Comparison of ENCODE assay signal across 9 mouse cellular contexts in genomic region chr9:30520853-30521439, GRCm38 (mm10).
DNase-seq lines count a peak whose midpoint lies in the region; ATAC-seq and TF ChIP-seq lines count a peak whose summit lies in the region.
"Had no signal": no experiment of that assay in that cellular context is flagged by ENCODE, and none has a peak within 500 bp of the region (broad histone marks: within the 10 kb centered on the region; RNA-seq: fewer than 3 reads in every experiment).

No protein-coding gene starts in this region.

- TF ChIP-seq POLR2A in kidney, adult 2 months (IDR thresholded peaks at IDR 0.05; ENCODE audit: low read depth, low read length) = no peak

- H3K27ac ChIP-seq in kidney, postnatal 0 days = no peak overlapping the region
- H3K27ac ChIP-seq in kidney, adult 2 months (ENCODE audit: insufficient read depth, low read depth, low read length) = no peak overlapping the region
- no peak overlapping the region for H3K27ac ChIP-seq in forebrain, embryonic 14.5 days (ENCODE audit: low read depth, low read length)
- H3K27ac ChIP-seq in layer of hippocampus, adult 2 months = peak overlapping the region; percentile 40
- peak overlapping the region; percentile 76 for H3K27ac ChIP-seq in midbrain, embryonic 14.5 days (replicated peaks; ENCODE audit: low read depth, low read length)

- no peak for TF ChIP-seq CTCF in kidney, postnatal 0 days (IDR thresholded peaks at IDR 0.05; ENCODE audit: low read depth)
- TF ChIP-seq CTCF in kidney, adult 2 months (conservative IDR thresholded peaks at IDR 0.05; ENCODE audit: insufficient read depth, insufficient read length, low read depth, low read length) = no peak
- no peak for TF ChIP-seq CTCF in layer of hippocampus, adult 2 months (conservative IDR thresholded peaks at IDR 0.05)

- no peaks in the 10 kb centered on the region for H3K27me3 ChIP-seq in kidney, postnatal 0 days (ENCODE audit: insufficient read depth, low read length)
- no peaks in the 10 kb centered on the region for H3K27me3 ChIP-seq in kidney, adult 2 months (replicated peaks; ENCODE audit: control insufficient read depth, insufficient read depth, low read length)
- H3K27me3 ChIP-seq in forebrain, embryonic 14.5 days (replicated peaks; ENCODE audit: control insufficient read depth, insufficient read depth, low read length) = no peaks in the 10 kb centered on the region
- H3K27me3 ChIP-seq in midbrain, embryonic 14.5 days (ENCODE audit: control insufficient read depth, insufficient read depth, low read length) = no peaks in the 10 kb centered on the region
- H3K27me3 ChIP-seq: Patski had no signal

- H3K9me3 ChIP-seq in kidney, postnatal 0 days (replicated peaks; ENCODE audit: low read length) = no peaks in the 10 kb centered on the region
- H3K9me3 ChIP-seq in forebrain, embryonic 14.5 days (replicated peaks; ENCODE audit: control insufficient read depth, low read length) = no peaks in the 10 kb centered on the region
- H3K9me3 ChIP-seq in midbrain, embryonic 14.5 days (ENCODE audit: control insufficient read depth, low read length) = no peaks in the 10 kb centered on the region

- no peaks in the 10 kb centered on the region for H3K4me1 ChIP-seq in kidney, postnatal 0 days (replicated peaks; ENCODE audit: insufficient read depth, low read length)
- no peaks in the 10 kb centered on the region for H3K4me1 ChIP-seq in kidney, adult 2 months (ENCODE audit: control insufficient read depth, insufficient read depth, low read length)
- no peaks in the 10 kb centered on the region; the same call in 1 of the 2 replicates for H3K4me1 ChIP-seq in forebrain, embryonic 14.5 days (ENCODE audit: control insufficient read depth, insufficient read depth, low read length)
- 0 out of 2 replicates have a peak, but pooled peaks cover 5% of the 10 kb centered on the region for H3K4me1 ChIP-seq in midbrain, embryonic 14.5 days (ENCODE audit: control insufficient read depth, insufficient read depth, low read length)

- 33% methylated on average over 9 of the region's 9 CpGs for WGBS in kidney, postnatal 0 days
- WGBS in kidney, adult 2 months = 58% methylated on average over 9 of the region's 9 CpGs
- WGBS in forebrain, embryonic 14.5 days = 52% methylated on average over 9 of the region's 9 CpGs
- WGBS in midbrain, embryonic 14.5 days = 34% methylated on average over 9 of the region's 9 CpGs

- peak; percentile 49 for DNase-seq in kidney, postnatal 0 days (ENCODE audit: low spot score)
- no peak for DNase-seq in kidney, adult 2 months
- peak; percentile 61 for DNase-seq in forebrain, embryonic 14.5 days (ENCODE audit: low spot score)
- DNase-seq in layer of hippocampus, adult 2 months (ENCODE audit: low spot score in 2 of 2) = peak; percentile 24 to 81
- peak; percentile 83 for DNase-seq in midbrain, embryonic 14.5 days
- no peak for DNase-seq in thymus, postnatal 36 days
- DNase-seq in spleen, postnatal 36 days (ENCODE audit: low spot score in 2 of 2) = no peak
- no peak for DNase-seq in cerebellum, postnatal 36 days

- no peak overlapping the region for H3K4me3 ChIP-seq in kidney, postnatal 0 days (replicated peaks; ENCODE audit: low read depth, low read length)
- H3K4me3 ChIP-seq in kidney, adult 2 months (ENCODE audit: insufficient read depth, low read depth, low read length) = no peak overlapping the region
- no peak overlapping the region for H3K4me3 ChIP-seq in forebrain, embryonic 14.5 days (ENCODE audit: low read depth, low read length)
- no peak overlapping the region for H3K4me3 ChIP-seq in layer of hippocampus, adult 2 months
- H3K4me3 ChIP-seq in midbrain, embryonic 14.5 days (replicated peaks; ENCODE audit: low read depth, low read length) = no peak overlapping the region

- no peak overlapping the region for H3K9ac ChIP-seq in kidney, postnatal 0 days (ENCODE audit: low read depth, low read length)
- H3K9ac ChIP-seq in forebrain, embryonic 14.5 days (ENCODE audit: low read length) = no peak overlapping the region
- no peak overlapping the region for H3K9ac ChIP-seq in midbrain, embryonic 14.5 days (replicated peaks; ENCODE audit: low read length)

- no peaks in the 10 kb centered on the region for H3K36me3 ChIP-seq in kidney, postnatal 0 days (ENCODE audit: insufficient read depth, low read length)
- no peaks in the 10 kb centered on the region for H3K36me3 ChIP-seq in kidney, adult 2 months (ENCODE audit: control insufficient read depth, insufficient read depth, low read length)
- H3K36me3 ChIP-seq in forebrain, embryonic 14.5 days (ENCODE audit: control insufficient read depth, insufficient read depth, low read length) = no peaks in the 10 kb centered on the region
- H3K36me3 ChIP-seq in midbrain, embryonic 14.5 days (ENCODE audit: control insufficient read depth, insufficient read depth, low read length) = no peaks in the 10 kb centered on the region

- peak; percentile 49; the same call in 1 of the 2 replicates for ATAC-seq in kidney, postnatal 0 days (replicated peaks; ENCODE audit: low FRiP score, low read depth)
- no peak for ATAC-seq in forebrain, embryonic 14.5 days
- ATAC-seq in midbrain, embryonic 14.5 days (ENCODE audit: low FRiP score, low TSS enrichment) = peak; percentile 27; the same call in 1 of the 2 replicates
- ATAC-seq: Patski had no signal

- H3K4me2 ChIP-seq in kidney, postnatal 0 days (ENCODE audit: low read length) = no peak overlapping the region
- H3K4me2 ChIP-seq in forebrain, embryonic 14.5 days (ENCODE audit: low read length) = no peak overlapping the region
- no peak overlapping the region for H3K4me2 ChIP-seq in midbrain, embryonic 14.5 days (ENCODE audit: low read length)

Comparison
In these comparisons a context has a peak if more than half of its experiments do, and no peak if none do; other contexts are left out.
1. DNase-seq: peak in kidney, postnatal 0 days (single experiment), forebrain, embryonic 14.5 days (single experiment), layer of hippocampus, adult 2 months (2 of 2) and midbrain, embryonic 14.5 days (single experiment); none in kidney, adult 2 months (single experiment), thymus, postnatal 36 days (0 of 2), spleen, postnatal 36 days (0 of 2) and cerebellum, postnatal 36 days (0 of 2).
2. H3K27ac ChIP-seq: peak in layer of hippocampus, adult 2 months (single experiment) and midbrain, embryonic 14.5 days (single experiment); none in kidney, postnatal 0 days (single experiment), kidney, adult 2 months (single experiment) and forebrain, embryonic 14.5 days (single experiment).